Mouse (Mus musculus): Measurements from ENCODE around the gene Cfap36. TPM values are rescaled to one million over a fixed set of nuclear protein-coding genes. Genes with fewer than 3 reads are reported as not detected.
A peak's percentile ranks its signal among the peaks of the same experiment; 100 is the strongest.

The Cfap36 gene
- polyA plus RNA-seq, 1 experiment from 2014 or later = 49.8 TPM

DNA sequence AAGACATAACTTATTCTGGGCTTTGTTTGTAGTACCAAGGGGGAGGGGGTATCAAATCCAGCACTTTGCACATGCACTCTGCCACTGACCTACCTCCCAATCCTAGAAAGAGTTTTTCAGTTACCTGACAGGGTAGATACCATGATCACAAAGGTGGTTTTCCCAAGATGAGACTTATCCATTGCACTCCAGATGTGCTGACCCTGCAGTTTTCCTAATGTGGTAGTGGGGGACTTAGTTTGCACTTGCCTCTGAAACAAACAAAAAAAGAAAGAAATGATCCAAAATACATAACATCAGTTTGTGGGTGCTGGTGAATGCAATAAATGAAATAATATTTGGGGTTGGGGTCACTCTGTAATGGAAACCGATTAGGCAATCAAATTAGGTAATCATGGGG is 67.9 kb downstream of the Cfap36 start:
- Histone ChIP-seq H3K4me3 (replicated peaks) (no peak overlapping the region), H3K4me1 (no peaks in the 10 kb centered on the region), H3K9ac (no peak overlapping the region), H3K9me3 (no peaks in the 10 kb centered on the region), H3K27me3 (replicated peaks) (no peaks in the 10 kb centered on the region), H3K27ac (no peak overlapping the region), H3K4me2 (no peak overlapping the region), H3K36me3 (peaks cover 10% of the 10 kb centered on the region; the same call in 1 of the 2 replicates)
- WGBS = 94% methylated on average over 1 of the region's 1 CpGs
- no peak for ATAC-seq (ENCODE audit: insufficient read depth, low FRiP score, low read depth)

DNA sequence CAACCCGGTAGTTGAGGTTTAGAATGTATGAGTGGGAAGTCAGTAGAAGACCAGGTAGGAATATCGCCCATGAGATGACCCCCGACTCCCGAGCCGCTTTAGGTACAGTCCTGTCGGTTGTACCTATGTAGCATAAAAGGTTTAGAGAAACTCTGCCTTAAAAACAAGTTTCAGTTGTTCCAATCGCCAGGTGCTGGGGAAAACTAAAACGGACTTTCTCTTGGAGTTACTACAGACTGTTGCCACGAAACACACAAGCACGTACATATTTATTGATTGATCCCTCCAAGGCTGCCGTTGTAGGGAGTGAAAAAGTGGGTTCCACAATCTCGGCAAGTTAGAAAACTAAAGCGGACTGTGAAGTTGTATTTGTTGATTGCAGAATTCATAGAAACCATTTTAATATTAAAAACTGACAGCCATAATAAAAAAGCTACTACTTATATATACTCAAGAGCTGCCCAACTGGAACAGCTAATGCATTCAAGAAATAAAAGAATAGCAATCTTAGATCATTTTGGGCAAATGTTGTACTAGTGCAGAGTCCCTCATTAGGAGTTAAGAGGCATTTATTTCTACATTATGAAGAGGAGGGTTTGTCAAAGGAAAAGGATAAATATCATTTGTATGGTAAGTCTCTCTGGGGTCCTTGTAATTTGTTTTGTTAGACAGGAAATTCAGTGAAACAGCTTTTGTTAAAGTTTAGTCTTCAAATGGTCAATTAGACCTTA is 73.3 kb downstream of the Cfap36 start:
- Histone ChIP-seq H3K9me3 (no peaks in the 10 kb centered on the region), H3K36me3 (no peaks in the 10 kb centered on the region), H3K4me1 (peaks cover 6% of the 10 kb centered on the region), H3K4me3 (replicated peaks) (peak overlapping the region; percentile 95), H3K4me2 (peak overlapping the region; percentile 63), H3K9ac (peak overlapping the region; percentile 99; the same call in 1 of the 2 replicates), H3K27me3 (replicated peaks) (no peaks in the 10 kb centered on the region), H3K27ac (peak overlapping the region; percentile 93)
- 2% methylated on average over 13 of the region's 13 CpGs for WGBS
- no peak for ATAC-seq (ENCODE audit: insufficient read depth, low FRiP score, low read depth)

DNA sequence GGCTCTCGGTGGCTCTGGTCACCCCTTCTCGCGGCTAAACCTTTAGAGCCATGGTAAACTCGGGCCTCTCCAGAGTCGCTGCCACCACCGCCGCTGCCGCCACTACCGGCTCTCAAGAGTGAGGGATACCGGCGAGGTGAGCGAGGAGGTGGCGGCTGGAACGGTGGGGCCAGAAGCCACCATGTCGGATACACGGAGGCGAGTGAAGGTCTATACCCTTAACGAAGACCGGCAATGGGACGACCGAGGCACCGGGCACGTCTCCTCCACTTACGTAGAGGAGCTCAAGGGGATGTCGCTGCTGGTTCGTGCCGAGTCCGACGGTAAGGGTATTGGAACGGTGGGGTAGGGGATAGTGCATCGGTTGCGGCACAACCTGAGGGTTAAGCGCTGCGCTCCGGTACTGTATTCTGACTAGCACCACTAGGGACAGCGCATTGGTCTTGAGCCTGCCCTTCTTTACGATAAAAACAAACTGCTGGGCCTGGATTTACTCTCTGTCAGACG is 74.0 kb downstream of the Cfap36 start:
- under 1% methylated on average over 38 of the region's 38 CpGs for WGBS

DNA sequence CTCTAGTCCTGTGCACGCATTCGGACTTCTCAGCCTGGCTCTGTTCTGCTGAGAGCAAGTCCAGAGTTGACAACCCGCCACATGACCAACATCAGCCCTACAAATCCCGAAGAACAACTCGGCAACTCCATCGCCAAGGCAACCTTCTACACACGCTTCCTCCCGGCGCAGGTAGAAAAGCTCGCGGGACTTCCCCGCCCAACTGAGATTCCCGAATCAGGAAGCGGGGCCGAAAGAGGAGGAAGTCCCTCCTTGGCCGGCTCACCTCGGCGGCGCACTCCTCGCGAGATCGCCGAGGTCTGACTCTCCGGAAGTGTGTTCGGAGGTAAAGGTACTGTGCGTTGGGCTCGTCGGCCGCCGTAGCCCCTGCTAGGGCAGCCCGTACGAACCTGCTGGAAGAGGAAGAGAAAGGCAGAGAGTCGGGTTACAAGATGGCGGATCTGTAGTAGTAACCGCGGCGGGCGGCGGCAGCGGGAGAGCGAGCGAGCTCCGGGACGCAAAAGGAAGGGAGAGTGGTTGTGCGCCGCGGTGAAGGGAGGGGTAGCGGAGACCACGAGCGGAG is 74.6 kb downstream of the Cfap36 start, which contains the start of gene Ppp4r3b:
Gene Ppp4r3b (plus strand): TSS at position 328 of the 562 bp plus-strand sequence.
- under 1% methylated on average over 48 of the region's 50 CpGs for WGBS
- ATAC-seq (ENCODE audit: insufficient read depth, low FRiP score, low read depth) = peak; percentile 97
- H3K27me3 ChIP-seq (replicated peaks) = no peaks in the 10 kb centered on the region

More for the DNA sequence above, 74.0 kb downstream of the Cfap36 start:
- Histone ChIP-seq H3K4me3 (replicated peaks) (peak overlapping the region; percentile 95), H3K9ac (peak overlapping the region; percentile 99), H3K27ac (peak overlapping the region; percentile 93), H3K36me3 (no peaks in the 10 kb centered on the region), H3K9me3 (no peaks in the 10 kb centered on the region), H3K4me2 (peak overlapping the region; percentile 63), H3K4me1 (peaks cover 6% of the 10 kb centered on the region), H3K27me3 (replicated peaks) (no peaks in the 10 kb centered on the region)
- ATAC-seq (ENCODE audit: insufficient read depth, low FRiP score, low read depth) = peak; percentile 65

GRCm38 (mm10) chr11:29171959-29172391 is 75.2 kb downstream of the Cfap36 start:
- WGBS = under 1% methylated on average over 34 of the region's 34 CpGs
- Histone ChIP-seq H3K27me3 (replicated peaks) (no peaks in the 10 kb centered on the region), H3K4me3 (replicated peaks) (peak overlapping the region; percentile 95), H3K4me2 (peak overlapping the region; percentile 85), H3K9ac (peak overlapping the region; percentile 53), H3K36me3 (no peaks in the 10 kb centered on the region), H3K9me3 (no peaks in the 10 kb centered on the region), H3K4me1 (peaks cover 6% of the 10 kb centered on the region), H3K27ac (peak overlapping the region; percentile 75)
- ATAC-seq (ENCODE audit: insufficient read depth, low FRiP score, low read depth) = peak; percentile 34

More for the DNA sequence above, 74.6 kb downstream of the Cfap36 start, which contains the start of gene Ppp4r3b:
- Histone ChIP-seq H3K9me3 (no peaks in the 10 kb centered on the region), H3K4me2 (peak within 1 kb of the TSS; percentile 85), H3K4me1 (peaks cover 6% of the 10 kb centered on the region), H3K9ac (peak within 1 kb of the TSS; percentile 99), H3K27ac (peak within 1 kb of the TSS; percentile 93), H3K4me3 (replicated peaks) (peak within 1 kb of the TSS; percentile 95), H3K36me3 (no peaks in the 10 kb centered on the region)

Other genes with a start within 250 kb of the Cfap36 start
- 37.2 and 41.6 TPM in 2 replicates for gene Pnpt1, start 116.7 kb downstream of the Cfap36 start, polyA plus RNA-seq (2015; fragmentation: Nextera tagmentation; extraction: Ambion mirVana)
- 83.6 and 86.2 TPM in 2 replicates for gene Ppp4r3b, start 74.5 kb downstream of the Cfap36 start, polyA plus RNA-seq (2015; fragmentation: Nextera tagmentation; extraction: Ambion mirVana)
- 26.9 and 29.6 TPM in 2 replicates for gene Ccdc88a, start 126.2 kb upstream of the Cfap36 start, polyA plus RNA-seq (2015; fragmentation: Nextera tagmentation; extraction: Ambion mirVana)